Mouse (Mus musculus): Measurements from ENCODE around the gene Ptbp1. TPM values are rescaled to one million over a fixed set of nuclear protein-coding genes. Genes with fewer than 3 reads are reported as not detected.

Gene Ptbp1
- polyA plus RNA-seq, 1 experiment from 2014 or later: 74.0 TPM

GRCm38 (mm10) chr10:79815671-79816494, 38.3 kb upstream of the Ptbp1 start:
- 86% methylated on average over 12 of the region's 12 CpGs for WGBS
- H3K36me3 ChIP-seq (ENCODE audit: control insufficient read depth, insufficient read depth, low read length): peaks cover 79% of the 10 kb centered on the region
- H3K4me1 ChIP-seq (ENCODE audit: control insufficient read depth, insufficient read depth, low read length): no peaks in the 10 kb centered on the region
- no peak overlapping the region for H3K27ac ChIP-seq (replicated peaks; ENCODE audit: low read depth, low read length)
- ATAC-seq (ENCODE audit: low FRiP score, low TSS enrichment): no peak
- H3K27me3 ChIP-seq (ENCODE audit: control insufficient read depth, insufficient read depth, low read length): no peaks in the 10 kb centered on the region
- no peak overlapping the region for H3K9ac ChIP-seq (replicated peaks; ENCODE audit: low read length)
- H3K4me2 ChIP-seq (ENCODE audit: low read length): no peak overlapping the region
- H3K4me3 ChIP-seq (replicated peaks; ENCODE audit: low read depth, low read length): no peak overlapping the region
- H3K9me3 ChIP-seq (ENCODE audit: control insufficient read depth, low read length): no peaks in the 10 kb centered on the region
- DNase-seq: no peak

DNA sequence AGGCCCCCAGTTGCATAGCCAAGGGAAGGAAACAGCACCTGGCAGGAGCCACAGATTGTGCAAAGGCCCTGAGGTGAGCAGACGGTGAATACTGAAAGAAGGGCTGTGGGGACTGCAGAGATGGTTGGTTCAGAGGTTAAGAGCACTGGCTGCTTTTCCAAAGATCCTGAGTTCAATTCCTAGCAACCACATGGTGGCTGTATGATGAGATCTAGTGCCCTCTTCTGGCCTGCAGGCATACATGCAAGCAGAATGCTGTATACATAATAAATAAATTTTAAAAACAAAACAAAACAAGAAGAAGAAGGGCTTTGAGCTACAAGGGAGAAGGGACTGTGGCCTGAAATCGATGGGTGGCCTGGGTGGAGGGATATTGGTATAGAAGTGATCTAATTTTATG, 37.1 kb upstream of the Ptbp1 start:
- peaks cover 68% of the 10 kb centered on the region for H3K36me3 ChIP-seq (ENCODE audit: control insufficient read depth, insufficient read depth, low read length)
- H3K27me3 ChIP-seq (ENCODE audit: control insufficient read depth, insufficient read depth, low read length): no peaks in the 10 kb centered on the region
- 81% methylated on average over 2 of the region's 2 CpGs for WGBS
- ATAC-seq (ENCODE audit: low FRiP score, low TSS enrichment): no peak
- H3K4me3 ChIP-seq (replicated peaks; ENCODE audit: low read depth, low read length): no peak overlapping the region
- H3K27ac ChIP-seq (replicated peaks; ENCODE audit: low read depth, low read length): no peak overlapping the region
- no peak overlapping the region for H3K9ac ChIP-seq (replicated peaks; ENCODE audit: low read length)
- no peak for DNase-seq
- no peak overlapping the region for H3K4me2 ChIP-seq (ENCODE audit: low read length)
- no peaks in the 10 kb centered on the region for H3K9me3 ChIP-seq (ENCODE audit: control insufficient read depth, low read length)
- H3K4me1 ChIP-seq (ENCODE audit: control insufficient read depth, insufficient read depth, low read length): no peaks in the 10 kb centered on the region

DNA sequence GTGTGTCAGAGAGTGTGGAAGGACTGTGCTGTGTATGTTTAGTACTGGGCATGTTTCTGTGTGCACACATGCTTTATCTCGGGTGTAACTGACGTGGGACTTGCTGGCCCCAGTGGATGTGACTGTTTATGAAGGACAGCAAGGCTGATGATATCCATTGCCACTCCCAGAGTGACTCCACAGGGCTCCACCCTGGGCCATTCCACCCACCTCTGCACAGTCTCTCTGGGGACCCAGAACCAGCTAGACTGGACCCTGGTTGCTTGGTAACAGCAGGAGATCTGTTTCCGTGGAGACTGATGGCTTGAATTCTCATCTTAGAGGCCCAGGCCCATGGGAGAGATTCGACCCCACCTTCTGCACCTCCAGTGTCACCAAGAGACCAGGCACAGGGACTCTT, 36.0 kb upstream of the Ptbp1 start:
- H3K4me3 ChIP-seq (replicated peaks; ENCODE audit: low read depth, low read length): no peak overlapping the region
- H3K27ac ChIP-seq (replicated peaks; ENCODE audit: low read depth, low read length): 0 out of 2 replicates have a peak overlapping the region, but pooled peaks have one; percentile 13
- DNase-seq (no peak), ATAC-seq (ENCODE audit: low FRiP score, low TSS enrichment) (no peak)
- H3K9ac ChIP-seq (replicated peaks; ENCODE audit: low read length): no peak overlapping the region
- H3K4me1 ChIP-seq (ENCODE audit: control insufficient read depth, insufficient read depth, low read length): no peaks in the 10 kb centered on the region
- no peaks in the 10 kb centered on the region for H3K9me3 ChIP-seq (ENCODE audit: control insufficient read depth, low read length)
- peaks cover 60% of the 10 kb centered on the region for H3K36me3 ChIP-seq (ENCODE audit: control insufficient read depth, insufficient read depth, low read length)
- H3K4me2 ChIP-seq (ENCODE audit: low read length): no peak overlapping the region
- WGBS: 61% methylated on average over 4 of the region's 4 CpGs
- no peaks in the 10 kb centered on the region for H3K27me3 ChIP-seq (ENCODE audit: control insufficient read depth, insufficient read depth, low read length)

DNA sequence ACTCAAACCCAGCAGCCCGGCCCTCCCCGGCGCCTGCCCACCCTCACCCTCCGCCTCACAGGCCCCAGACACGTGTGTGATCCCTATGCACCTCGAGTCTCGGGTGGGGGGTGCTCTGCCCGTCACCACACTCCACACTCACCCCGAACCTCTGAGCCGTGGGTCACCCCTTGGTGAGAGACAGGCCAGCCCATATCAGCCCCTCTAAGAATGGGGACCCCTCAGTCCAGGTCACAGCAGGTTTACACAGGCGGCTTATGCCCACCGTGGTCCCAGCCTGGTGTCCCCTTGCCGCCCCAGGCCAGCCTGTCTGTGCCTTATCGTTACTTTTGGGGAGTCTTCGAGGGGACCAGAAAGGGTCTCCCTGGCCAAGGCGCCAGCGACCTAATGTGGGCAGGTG, 34.6 kb upstream of the Ptbp1 start:
- Histone ChIP-seq H3K36me3 (ENCODE audit: control insufficient read depth, insufficient read depth, low read length) (peaks cover 58% of the 10 kb centered on the region), H3K27me3 (ENCODE audit: control insufficient read depth, insufficient read depth, low read length) (no peaks in the 10 kb centered on the region), H3K27ac (replicated peaks; ENCODE audit: low read depth, low read length) (no peak overlapping the region), H3K9ac (replicated peaks; ENCODE audit: low read length) (no peak overlapping the region), H3K9me3 (ENCODE audit: control insufficient read depth, low read length) (no peaks in the 10 kb centered on the region), H3K4me2 (ENCODE audit: low read length) (no peak overlapping the region), H3K4me3 (replicated peaks; ENCODE audit: low read depth, low read length) (no peak overlapping the region), H3K4me1 (ENCODE audit: control insufficient read depth, insufficient read depth, low read length) (no peaks in the 10 kb centered on the region)
- ATAC-seq (ENCODE audit: low FRiP score, low TSS enrichment): no peak
- no peak for DNase-seq
- 91% methylated on average over 17 of the region's 17 CpGs for WGBS

DNA sequence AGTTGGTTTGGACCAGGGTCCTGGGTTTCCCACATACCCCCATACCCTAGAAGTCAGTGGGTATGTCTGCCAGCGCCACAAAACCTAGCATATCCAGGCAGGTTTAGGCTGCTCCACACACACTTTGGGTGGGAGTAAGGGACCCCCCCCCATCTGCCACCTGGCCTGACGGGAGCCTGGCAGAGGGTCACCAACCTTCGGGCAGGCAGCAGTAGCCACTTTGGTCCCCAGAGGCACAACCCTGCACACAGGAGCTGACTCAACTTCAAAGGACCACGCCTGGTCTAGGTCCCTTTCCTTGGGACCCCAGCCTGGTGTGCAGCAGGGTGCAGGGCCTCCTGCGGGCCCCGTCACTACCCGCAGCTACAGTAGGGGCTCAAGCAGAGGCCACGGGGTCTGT, 34.0 kb upstream of the Ptbp1 start:
- Histone ChIP-seq H3K4me3 (replicated peaks; ENCODE audit: low read depth, low read length) (no peak overlapping the region), H3K27ac (replicated peaks; ENCODE audit: low read depth, low read length) (no peak overlapping the region), H3K36me3 (ENCODE audit: control insufficient read depth, insufficient read depth, low read length) (peaks cover 51% of the 10 kb centered on the region), H3K27me3 (ENCODE audit: control insufficient read depth, insufficient read depth, low read length) (no peaks in the 10 kb centered on the region), H3K4me1 (ENCODE audit: control insufficient read depth, insufficient read depth, low read length) (no peaks in the 10 kb centered on the region), H3K4me2 (ENCODE audit: low read length) (no peak overlapping the region), H3K9ac (replicated peaks; ENCODE audit: low read length) (no peak overlapping the region), H3K9me3 (ENCODE audit: control insufficient read depth, low read length) (no peaks in the 10 kb centered on the region)
- 87% methylated on average over 8 of the region's 8 CpGs for WGBS
- DNase-seq (no peak), ATAC-seq (ENCODE audit: low FRiP score, low TSS enrichment) (no peak)

DNA sequence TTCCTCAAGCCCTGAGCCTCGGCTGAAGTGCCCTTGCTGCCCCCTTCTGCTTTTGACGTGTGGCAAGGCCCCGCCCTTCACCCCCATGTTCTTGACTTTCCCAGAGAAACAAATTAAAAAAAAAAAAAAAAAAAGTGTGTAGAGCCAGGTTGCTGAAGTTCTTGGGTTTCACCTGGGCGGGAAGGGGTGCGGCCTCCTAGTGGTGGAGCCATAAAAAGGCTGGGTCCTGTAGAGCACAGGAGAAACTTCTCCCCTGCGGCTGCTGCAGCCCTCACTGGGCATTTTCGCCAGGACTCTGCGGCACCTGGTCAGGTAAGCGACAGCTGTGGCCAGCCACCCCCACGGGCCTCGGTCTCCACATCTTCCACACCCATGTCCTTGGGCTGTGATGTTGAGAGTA, 33.4 kb upstream of the Ptbp1 start, which contains the start of gene Misp:
TSS of gene Misp (plus strand) at position 208 of the 400 bp plus-strand sequence.
- Histone ChIP-seq H3K36me3 (ENCODE audit: control insufficient read depth, insufficient read depth, low read length) (peaks cover 46% of the 10 kb centered on the region), H3K4me3 (replicated peaks; ENCODE audit: low read depth, low read length) (no peak within 1 kb of the TSS), H3K9ac (replicated peaks; ENCODE audit: low read length) (no peak within 1 kb of the TSS), H3K27me3 (ENCODE audit: control insufficient read depth, insufficient read depth, low read length) (no peaks in the 10 kb centered on the region), H3K4me1 (ENCODE audit: control insufficient read depth, insufficient read depth, low read length) (no peaks in the 10 kb centered on the region), H3K4me2 (ENCODE audit: low read length) (no peak within 1 kb of the TSS), H3K9me3 (ENCODE audit: control insufficient read depth, low read length) (no peaks in the 10 kb centered on the region), H3K27ac (replicated peaks; ENCODE audit: low read depth, low read length) (no peak within 1 kb of the TSS)
- no peak for DNase-seq
- 70% methylated on average over 11 of the region's 11 CpGs for WGBS
- ATAC-seq (ENCODE audit: low FRiP score, low TSS enrichment): no peak

- DNase-seq: no peak
- no peak for ATAC-seq (ENCODE audit: low FRiP score, low TSS enrichment)
- Histone ChIP-seq H3K9me3 (ENCODE audit: control insufficient read depth, low read length) (no peaks in the 10 kb centered on the region), H3K27me3 (ENCODE audit: control insufficient read depth, insufficient read depth, low read length) (no peaks in the 10 kb centered on the region), H3K4me3 (replicated peaks; ENCODE audit: low read depth, low read length) (no peak overlapping the region), H3K27ac (replicated peaks; ENCODE audit: low read depth, low read length) (no peak overlapping the region), H3K36me3 (ENCODE audit: control insufficient read depth, insufficient read depth, low read length) (peaks cover 37% of the 10 kb centered on the region), H3K4me2 (ENCODE audit: low read length) (no peak overlapping the region), H3K9ac (replicated peaks; ENCODE audit: low read length) (no peak overlapping the region), H3K4me1 (ENCODE audit: control insufficient read depth, insufficient read depth, low read length) (no peaks in the 10 kb centered on the region)
- 93% methylated on average over 12 of the region's 12 CpGs for WGBS
Measured at GRCm38 (mm10) chr10:79821731-79822130, 32.5 kb upstream of the Ptbp1 start.

GRCm38 (mm10) chr10:79822372-79822771, 31.9 kb upstream of the Ptbp1 start:
- Histone ChIP-seq H3K9ac (replicated peaks; ENCODE audit: low read length) (0 out of 2 replicates have a peak overlapping the region, but pooled peaks have one; percentile 12), H3K4me1 (ENCODE audit: control insufficient read depth, insufficient read depth, low read length) (no peaks in the 10 kb centered on the region), H3K36me3 (ENCODE audit: control insufficient read depth, insufficient read depth, low read length) (peaks cover 32% of the 10 kb centered on the region), H3K27ac (replicated peaks; ENCODE audit: low read depth, low read length) (no peak overlapping the region), H3K9me3 (ENCODE audit: control insufficient read depth, low read length) (no peaks in the 10 kb centered on the region), H3K27me3 (ENCODE audit: control insufficient read depth, insufficient read depth, low read length) (no peaks in the 10 kb centered on the region), H3K4me2 (ENCODE audit: low read length) (no peak overlapping the region), H3K4me3 (replicated peaks; ENCODE audit: low read depth, low read length) (no peak overlapping the region)
- WGBS: 34% methylated on average over 17 of the region's 17 CpGs
- DNase-seq: no peak
- no peak for ATAC-seq (ENCODE audit: low FRiP score, low TSS enrichment)

GRCm38 (mm10) chr10:79823011-79823410, 31.2 kb upstream of the Ptbp1 start:
- Histone ChIP-seq H3K4me1 (ENCODE audit: control insufficient read depth, insufficient read depth, low read length) (no peaks in the 10 kb centered on the region), H3K9ac (replicated peaks; ENCODE audit: low read length) (no peak overlapping the region), H3K9me3 (ENCODE audit: control insufficient read depth, low read length) (no peaks in the 10 kb centered on the region), H3K36me3 (ENCODE audit: control insufficient read depth, insufficient read depth, low read length) (peaks cover 29% of the 10 kb centered on the region), H3K4me2 (ENCODE audit: low read length) (no peak overlapping the region), H3K27me3 (ENCODE audit: control insufficient read depth, insufficient read depth, low read length) (no peaks in the 10 kb centered on the region), H3K27ac (replicated peaks; ENCODE audit: low read depth, low read length) (no peak overlapping the region), H3K4me3 (replicated peaks; ENCODE audit: low read depth, low read length) (no peak overlapping the region)
- DNase-seq (no peak), ATAC-seq (ENCODE audit: low FRiP score, low TSS enrichment) (no peak)
- 77% methylated on average over 6 of the region's 6 CpGs for WGBS

Measured in midbrain, embryonic 14.5 days (tissue).